36 mouse cellular contexts compared by ENCODE assay signal in genomic region chr3:95718153-95718552, GRCm38 (mm10). TPM values are rescaled to one million over a fixed set of nuclear protein-coding genes. Genes with fewer than 3 reads are reported as not detected.
"Had no signal": no experiment of that assay in that cellular context is flagged by ENCODE, and none has a peak within 500 bp of the region (broad histone marks: within the 10 kb centered on the region; RNA-seq: fewer than 3 reads in every experiment).

No protein-coding gene starts in this region.

- H3K27me3 ChIP-seq: heart, embryonic 12.5 days; heart, embryonic 13.5 days; heart, embryonic 15.5 days; hindbrain, embryonic 12.5 days; hindbrain, embryonic 13.5 days; hindbrain, embryonic 15.5 days; intestine, embryonic 15.5 days; kidney, embryonic 15.5 days had no signal

- H3K36me3 ChIP-seq: heart, embryonic 10.5 days; heart, embryonic 12.5 days; heart, embryonic 15.5 days; hindbrain, embryonic 12.5 days; hindbrain, embryonic 13.5 days; hindbrain, embryonic 15.5 days; intestine, embryonic 15.5 days; kidney, embryonic 15.5 days had no signal

- H3K9ac ChIP-seq: heart, embryonic 12.5 days; heart, embryonic 13.5 days; heart, embryonic 15.5 days; hindbrain, embryonic 12.5 days; hindbrain, embryonic 13.5 days; hindbrain, embryonic 14.5 days; hindbrain, embryonic 15.5 days; intestine, embryonic 15.5 days; kidney, embryonic 15.5 days had no signal

- H3K9me3 ChIP-seq: heart, embryonic 10.5 days; heart, embryonic 15.5 days; hindbrain, embryonic 12.5 days; hindbrain, embryonic 15.5 days; intestine, embryonic 15.5 days; kidney, embryonic 15.5 days had no signal

- H3K4me3 ChIP-seq: heart, embryonic 10.5 days; heart, embryonic 12.5 days; heart, embryonic 13.5 days; heart, embryonic 15.5 days; hindbrain, embryonic 10.5 days; hindbrain, embryonic 12.5 days; hindbrain, embryonic 13.5 days; hindbrain, embryonic 15.5 days; intestine, embryonic 15.5 days; kidney, embryonic 15.5 days; layer of hippocampus, adult 2 months had no signal

- H3K4me1 ChIP-seq: heart, embryonic 12.5 days; heart, embryonic 15.5 days; hindbrain, embryonic 12.5 days; hindbrain, embryonic 13.5 days; hindbrain, embryonic 15.5 days; intestine, embryonic 15.5 days had no signal

- DNase-seq: heart, postnatal 10 days; heart, postnatal 14 days; heart, postnatal 36 days; heart, postnatal 4 days; kidney, adult 11 months; kidney, adult 18-20 months; kidney, adult 2 months; kidney, adult 8-10 months; kidney, adult 9 months; kidney, postnatal 10 days; kidney, postnatal 14 days; kidney, postnatal 25 days; kidney, postnatal 36 days; kidney, postnatal 4 days; layer of hippocampus, adult 9-11 months; layer of hippocampus, postnatal 36 days had no signal

- H3K27ac ChIP-seq: heart, embryonic 10.5 days; heart, embryonic 13.5 days; heart, embryonic 15.5 days; hindbrain, embryonic 10.5 days; hindbrain, embryonic 12.5 days; hindbrain, embryonic 13.5 days; hindbrain, embryonic 14.5 days; hindbrain, embryonic 15.5 days; hindbrain, postnatal 0 days; intestine, embryonic 15.5 days; kidney, embryonic 15.5 days; kidney, postnatal 0 days; layer of hippocampus, adult 2 months had no signal

- H3K4me2 ChIP-seq: heart, embryonic 11.5 days; heart, embryonic 12.5 days; heart, embryonic 13.5 days; heart, embryonic 15.5 days; hindbrain, embryonic 12.5 days; hindbrain, embryonic 13.5 days; hindbrain, embryonic 14.5 days; hindbrain, embryonic 15.5 days; intestine, embryonic 15.5 days; kidney, embryonic 15.5 days had no signal

- ATAC-seq: hindbrain, embryonic 16.5 days; hindbrain, postnatal 0 days; inflammation-experienced regulatory T-cells, adult 6 months; intestine, embryonic 15.5 days; intestine, embryonic 16.5 days; intestine, postnatal 0 days had no signal

RNA-seq across cellular contexts. Expression of gene Adamtsl4, which starts 30.4 kb away (rescaled TPM):
- total RNA-seq: hematopoietic stem cell, adult 5-6 weeks had no signal
